Mouse (Mus musculus): ENCODE data around the gene Gm10192.

DNA sequence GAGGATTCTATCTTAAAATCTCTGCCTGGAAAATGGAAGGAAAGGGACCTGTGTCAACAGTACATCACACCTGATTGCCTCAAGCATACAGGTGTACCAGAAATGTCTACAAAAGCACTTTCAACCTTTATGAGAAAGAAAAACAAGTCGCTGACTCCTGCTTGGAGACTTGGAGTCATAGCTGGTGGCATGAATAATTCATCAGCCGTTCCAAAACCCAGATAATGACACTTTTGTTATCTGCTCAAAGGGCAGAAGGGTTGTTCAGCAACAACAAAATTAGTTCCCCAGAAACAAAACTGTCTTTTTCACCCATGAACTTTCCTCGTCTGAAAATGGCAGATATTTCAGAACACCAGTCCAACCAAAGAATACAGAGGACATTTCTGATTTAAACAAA lies 26.9 kb downstream of the Gm10192 start:
- TF ChIP-seq POLR2A (IDR thresholded peaks at IDR 0.05; ENCODE audit: extremely low read depth, insufficient read depth, low read length) (no peak), CTCF (IDR thresholded peaks at IDR 0.05; ENCODE audit: extremely low read depth, insufficient read depth, low read length) (no peak)
